Mouse (Mus musculus): Measurements from ENCODE around the gene Gtf3a. TPM values are rescaled to one million over a fixed set of nuclear protein-coding genes. Genes with fewer than 3 reads are reported as not detected.

Gtf3a gene
- polyA plus RNA-seq, 1 experiment from 2014 or later, result 125 TPM

DNA sequence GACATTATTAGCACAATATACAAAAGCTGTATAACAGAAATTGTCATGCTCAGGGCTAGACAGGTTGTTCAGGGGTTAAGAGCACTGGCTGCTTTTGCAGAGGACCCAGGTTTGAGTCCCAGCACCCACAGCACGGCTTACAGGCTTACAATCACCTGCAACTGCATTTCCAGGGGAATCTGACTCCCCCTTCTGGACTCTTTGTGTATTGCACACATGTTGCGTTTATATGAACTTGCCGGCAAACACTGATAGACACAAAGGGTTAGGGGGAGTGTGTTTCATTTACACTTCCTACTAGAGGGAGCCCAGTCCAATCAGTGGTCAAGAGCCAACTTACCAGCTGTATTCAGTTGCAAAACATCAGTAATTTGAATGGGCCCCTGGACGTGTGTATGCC lies 52.9 kb downstream of the Gtf3a start:
- Histone ChIP-seq H3K4me1 (replicated peaks; ENCODE audit: control insufficient read depth, insufficient read depth, low read length) (no peaks in the 10 kb centered on the region), H3K27me3 (ENCODE audit: control insufficient read depth, insufficient read depth, low read length) (no peaks in the 10 kb centered on the region), H3K36me3 (ENCODE audit: control insufficient read depth, insufficient read depth, low read length) (no peaks in the 10 kb centered on the region), H3K27ac (ENCODE audit: low read depth, low read length) (no peak overlapping the region), H3K4me2 (ENCODE audit: low read depth, low read length, severe bottlenecking) (no peak overlapping the region), H3K4me3 (ENCODE audit: low read depth, low read length) (no peak overlapping the region), H3K9me3 (ENCODE audit: control insufficient read depth, low read length) (no peaks in the 10 kb centered on the region; the same call in 1 of the 2 replicates), H3K9ac (ENCODE audit: low read length) (no peak overlapping the region)
- 84% methylated on average over 4 of the region's 4 CpGs for WGBS
- no peak for ATAC-seq (replicated peaks; ENCODE audit: low FRiP score)
- DNase-seq (ENCODE audit: low spot score), result no peak

DNA sequence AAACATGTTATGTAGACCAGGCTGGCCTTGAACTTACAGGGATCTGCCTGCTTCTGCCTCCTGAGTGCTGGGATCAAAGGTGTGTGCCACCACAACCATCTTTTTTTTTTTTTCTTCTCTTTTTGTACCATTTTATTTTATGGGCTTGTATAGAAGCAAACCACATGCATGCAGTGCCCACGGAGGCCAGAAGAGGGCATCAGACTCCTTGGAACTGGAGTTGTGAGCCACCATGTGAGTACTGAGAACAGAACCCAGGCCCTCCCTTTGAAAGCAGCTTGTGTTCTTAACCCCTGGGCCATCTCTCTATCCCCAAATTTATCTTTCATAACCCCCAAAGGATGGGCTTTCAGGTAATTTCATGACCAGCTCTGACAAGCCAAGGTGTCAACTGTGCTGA lies 54.8 kb downstream of the Gtf3a start:
- no peak for ATAC-seq (replicated peaks; ENCODE audit: low FRiP score)
- H3K4me1 ChIP-seq (replicated peaks; ENCODE audit: control insufficient read depth, insufficient read depth, low read length), result no peaks in the 10 kb centered on the region
- H3K4me3 ChIP-seq (ENCODE audit: low read depth, low read length), result no peak overlapping the region
- no peaks in the 10 kb centered on the region; the same call in 1 of the 2 replicates for H3K9me3 ChIP-seq (ENCODE audit: control insufficient read depth, low read length)
- WGBS, result 63% methylated on average over 1 of the region's 1 CpGs
- H3K27me3 ChIP-seq (ENCODE audit: control insufficient read depth, insufficient read depth, low read length), result no peaks in the 10 kb centered on the region
- H3K27ac ChIP-seq (ENCODE audit: low read depth, low read length), result no peak overlapping the region
- no peak overlapping the region for H3K4me2 ChIP-seq (ENCODE audit: low read depth, low read length, severe bottlenecking)
- no peaks in the 10 kb centered on the region for H3K36me3 ChIP-seq (ENCODE audit: control insufficient read depth, insufficient read depth, low read length)
- no peak overlapping the region for H3K9ac ChIP-seq (ENCODE audit: low read length)
- no peak for DNase-seq (ENCODE audit: low spot score)

Other genes with a start within 250 kb of the Gtf3a start
- 10.4 and 13.1 TPM in 2 replicates for gene Usp12, start 153.7 kb upstream of the Gtf3a start, polyA plus RNA-seq (2014; fragmentation: Nextera tagmentation; extraction: Ambion mirVana)
- gene Rpl21, start 115.8 kb upstream of the Gtf3a start, polyA plus RNA-seq (2014; fragmentation: Nextera tagmentation; extraction: Ambion mirVana), result 440 and 469 TPM in 2 replicates
- 24.8 and 28.6 TPM in 2 replicates for gene Rasl11a, start 103.6 kb upstream of the Gtf3a start, polyA plus RNA-seq (2014; fragmentation: Nextera tagmentation; extraction: Ambion mirVana)
- 21.6 and 25.0 TPM in 2 replicates for gene Mtif3, start 15.1 kb downstream of the Gtf3a start, polyA plus RNA-seq (2014; fragmentation: Nextera tagmentation; extraction: Ambion mirVana)
- 9.7 and 9.9 TPM in 2 replicates for gene Lnx2, start 127.9 kb downstream of the Gtf3a start, polyA plus RNA-seq (2014; fragmentation: Nextera tagmentation; extraction: Ambion mirVana)
- 110 and 115 TPM in 2 replicates for gene Polr1d, start 128.4 kb downstream of the Gtf3a start, polyA plus RNA-seq (2014; fragmentation: Nextera tagmentation; extraction: Ambion mirVana)
- gene Gsx1, start 240.0 kb downstream of the Gtf3a start, polyA plus RNA-seq (2014; fragmentation: Nextera tagmentation; extraction: Ambion mirVana), result 8.9 and 10.6 TPM in 2 replicates

All from forebrain, embryonic 11.5 days (tissue).